Mouse (Mus musculus): ENCODE results near the gene Trmo. TPM values are rescaled to one million over a fixed set of nuclear protein-coding genes. Genes with fewer than 3 reads are reported as not detected.

The Trmo gene
- polyA plus RNA-seq, 1 experiment from 2014 or later = 8.2 TPM

GRCm38 (mm10) chr4:46343596-46344260 is 45.5 kb downstream of the Trmo start, which contains the start of gene Foxe1:
Gene Foxe1, plus strand, starts transcription at chr4:46343609.
- H3K4me2 ChIP-seq (replicated peaks; ENCODE audit: low read depth, low read length) = peak within 1 kb of the TSS; percentile 54
- peaks cover 89% of the 10 kb centered on the region for H3K27me3 ChIP-seq (replicated peaks; ENCODE audit: insufficient read depth, low read length)
- no peak within 1 kb of the TSS for H3K27ac ChIP-seq (ENCODE audit: low read length)
- H3K4me1 ChIP-seq (ENCODE audit: insufficient read depth, low read depth, low read length) = no peaks in the 10 kb centered on the region; the same call in 1 of the 2 replicates
- 2% methylated on average over 47 of the region's 70 CpGs for WGBS
- H3K9me3 ChIP-seq (ENCODE audit: low read length) = no peaks in the 10 kb centered on the region
- no peak within 1 kb of the TSS for H3K9ac ChIP-seq (replicated peaks; ENCODE audit: low read depth)
- TF ChIP-seq CTCF (IDR thresholded peaks at IDR 0.05) (no peak), EP300 (IDR thresholded peaks at IDR 0.05) (no peak)
- DNase-seq (ENCODE audit: low spot score) (peak; percentile 34), ATAC-seq (no peak)
- no peaks in the 10 kb centered on the region for H3K36me3 ChIP-seq (ENCODE audit: insufficient read depth, low read length)
- peak within 1 kb of the TSS; percentile 34 for H3K4me3 ChIP-seq (ENCODE audit: low read depth, low read length)

GRCm38 (mm10) chr4:46342711-46343286 is 46.4 kb downstream of the Trmo start:
- ATAC-seq (no peak; the same call in 1 of the 2 replicates), DNase-seq (ENCODE audit: low spot score) (no peak)
- H3K4me3 ChIP-seq (ENCODE audit: low read depth, low read length) = no peak overlapping the region
- H3K9ac ChIP-seq (replicated peaks; ENCODE audit: low read depth) = no peak overlapping the region
- H3K9me3 ChIP-seq (ENCODE audit: low read length) = no peaks in the 10 kb centered on the region
- 1% methylated on average over 27 of the region's 28 CpGs for WGBS
- H3K4me2 ChIP-seq (replicated peaks; ENCODE audit: low read depth, low read length) = peak overlapping the region; percentile 54; the same call in 1 of the 2 replicates
- no peaks in the 10 kb centered on the region; the same call in 1 of the 2 replicates for H3K4me1 ChIP-seq (ENCODE audit: insufficient read depth, low read depth, low read length)
- H3K36me3 ChIP-seq (ENCODE audit: insufficient read depth, low read length) = no peaks in the 10 kb centered on the region
- H3K27ac ChIP-seq (ENCODE audit: low read length) = no peak overlapping the region
- peaks cover 93% of the 10 kb centered on the region for H3K27me3 ChIP-seq (replicated peaks; ENCODE audit: insufficient read depth, low read length)
- TF ChIP-seq CTCF (IDR thresholded peaks at IDR 0.05) (0 out of 2 replicates have a peak, but pooled peaks have one; percentile 10), EP300 (IDR thresholded peaks at IDR 0.05) (no peak)

- Histone ChIP-seq H3K4me3 (ENCODE audit: low read depth, low read length) (no peak overlapping the region), H3K27ac (ENCODE audit: low read length) (no peak overlapping the region), H3K4me2 (replicated peaks; ENCODE audit: low read depth, low read length) (no peak overlapping the region), H3K9me3 (ENCODE audit: low read length) (no peaks in the 10 kb centered on the region), H3K9ac (replicated peaks; ENCODE audit: low read depth) (no peak overlapping the region), H3K36me3 (ENCODE audit: insufficient read depth, low read length) (no peaks in the 10 kb centered on the region), H3K27me3 (replicated peaks; ENCODE audit: insufficient read depth, low read length) (peaks cover 86% of the 10 kb centered on the region), H3K4me1 (ENCODE audit: insufficient read depth, low read depth, low read length) (no peaks in the 10 kb centered on the region; the same call in 1 of the 2 replicates)
- no peak for TF ChIP-seq CTCF (IDR thresholded peaks at IDR 0.05)
- TF ChIP-seq EP300 (IDR thresholded peaks at IDR 0.05) = no peak
- DNase-seq (ENCODE audit: low spot score) = no peak
- ATAC-seq = no peak
- WGBS = 15% methylated on average over 22 of the region's 22 CpGs
These were observed 47.2 kb downstream of the Trmo start for GRCm38 (mm10) chr4:46341831-46342680.

- Histone ChIP-seq H3K9ac (replicated peaks; ENCODE audit: low read depth) (no peak overlapping the region), H3K4me3 (ENCODE audit: low read depth, low read length) (no peak overlapping the region), H3K36me3 (ENCODE audit: insufficient read depth, low read length) (no peaks in the 10 kb centered on the region), H3K4me2 (replicated peaks; ENCODE audit: low read depth, low read length) (no peak overlapping the region), H3K9me3 (ENCODE audit: low read length) (no peaks in the 10 kb centered on the region), H3K27ac (ENCODE audit: low read length) (no peak overlapping the region), H3K27me3 (replicated peaks; ENCODE audit: insufficient read depth, low read length) (peaks cover 64% of the 10 kb centered on the region), H3K4me1 (ENCODE audit: insufficient read depth, low read depth, low read length) (no peaks in the 10 kb centered on the region; the same call in 1 of the 2 replicates)
- ATAC-seq = no peak
- DNase-seq (ENCODE audit: low spot score) = no peak
- 3% methylated on average over 26 of the region's 26 CpGs for WGBS
- TF ChIP-seq EP300 (IDR thresholded peaks at IDR 0.05) = no peak
- TF ChIP-seq CTCF (IDR thresholded peaks at IDR 0.05) = no peak
These were observed 49.7 kb downstream of the Trmo start for GRCm38 (mm10) chr4:46339584-46339983.

GRCm38 (mm10) chr4:46339026-46339425 is 50.2 kb downstream of the Trmo start:
- H3K4me2 ChIP-seq (replicated peaks; ENCODE audit: low read depth, low read length) = no peak overlapping the region
- no peaks in the 10 kb centered on the region; the same call in 1 of the 2 replicates for H3K4me1 ChIP-seq (ENCODE audit: insufficient read depth, low read depth, low read length)
- DNase-seq (ENCODE audit: low spot score) (no peak), ATAC-seq (no peak)
- 32% methylated on average over 10 of the region's 10 CpGs for WGBS
- no peak overlapping the region for H3K9ac ChIP-seq (replicated peaks; ENCODE audit: low read depth)
- H3K27ac ChIP-seq (ENCODE audit: low read length) = no peak overlapping the region
- peaks cover 58% of the 10 kb centered on the region for H3K27me3 ChIP-seq (replicated peaks; ENCODE audit: insufficient read depth, low read length)
- no peak overlapping the region for H3K4me3 ChIP-seq (ENCODE audit: low read depth, low read length)
- no peaks in the 10 kb centered on the region for H3K9me3 ChIP-seq (ENCODE audit: low read length)
- TF ChIP-seq CTCF (IDR thresholded peaks at IDR 0.05) (no peak), EP300 (IDR thresholded peaks at IDR 0.05) (no peak)
- no peaks in the 10 kb centered on the region for H3K36me3 ChIP-seq (ENCODE audit: insufficient read depth, low read length)

- DNase-seq (ENCODE audit: low spot score) (no peak), ATAC-seq (no peak)
- TF ChIP-seq CTCF (IDR thresholded peaks at IDR 0.05) = no peak
- TF ChIP-seq EP300 (IDR thresholded peaks at IDR 0.05) = no peak
- Histone ChIP-seq H3K27ac (ENCODE audit: low read length) (no peak overlapping the region), H3K4me1 (ENCODE audit: insufficient read depth, low read depth, low read length) (no peaks in the 10 kb centered on the region), H3K36me3 (ENCODE audit: insufficient read depth, low read length) (no peaks in the 10 kb centered on the region), H3K9ac (replicated peaks; ENCODE audit: low read depth) (no peak overlapping the region), H3K4me3 (ENCODE audit: low read depth, low read length) (no peak overlapping the region), H3K9me3 (ENCODE audit: low read length) (no peaks in the 10 kb centered on the region), H3K27me3 (replicated peaks; ENCODE audit: insufficient read depth, low read length) (peaks cover 52% of the 10 kb centered on the region), H3K4me2 (replicated peaks; ENCODE audit: low read depth, low read length) (no peak overlapping the region)
- 9% methylated on average over 3 of the region's 3 CpGs for WGBS
These were observed 51.2 kb downstream of the Trmo start for GRCm38 (mm10) chr4:46337990-46338389.
